Mouse (Mus musculus): ENCODE measurements around the gene Dbh.

Gene Dbh

DNA sequence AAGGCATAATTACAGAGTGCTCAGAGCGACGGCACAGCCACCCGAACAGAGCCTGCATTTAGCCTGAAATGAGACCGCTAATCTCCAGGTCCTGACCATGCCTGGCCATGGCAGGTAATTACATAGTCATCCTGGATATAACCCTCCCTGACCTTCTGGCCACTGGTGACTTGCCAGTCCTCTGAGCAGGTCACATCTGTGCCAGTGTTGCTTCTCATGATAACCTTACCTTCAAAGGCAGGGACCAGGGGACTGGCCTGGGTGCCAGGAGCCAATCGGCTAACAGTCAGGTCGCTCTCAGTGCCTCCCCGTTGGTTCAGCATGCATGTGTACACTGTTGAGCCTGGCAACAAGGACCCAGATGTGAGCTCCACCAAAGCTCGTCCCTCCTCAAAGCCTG is 53.5 kb downstream of the Dbh start:
- no peak for DNase-seq (ENCODE audit: low spot score in 2 of 2)

DNA sequence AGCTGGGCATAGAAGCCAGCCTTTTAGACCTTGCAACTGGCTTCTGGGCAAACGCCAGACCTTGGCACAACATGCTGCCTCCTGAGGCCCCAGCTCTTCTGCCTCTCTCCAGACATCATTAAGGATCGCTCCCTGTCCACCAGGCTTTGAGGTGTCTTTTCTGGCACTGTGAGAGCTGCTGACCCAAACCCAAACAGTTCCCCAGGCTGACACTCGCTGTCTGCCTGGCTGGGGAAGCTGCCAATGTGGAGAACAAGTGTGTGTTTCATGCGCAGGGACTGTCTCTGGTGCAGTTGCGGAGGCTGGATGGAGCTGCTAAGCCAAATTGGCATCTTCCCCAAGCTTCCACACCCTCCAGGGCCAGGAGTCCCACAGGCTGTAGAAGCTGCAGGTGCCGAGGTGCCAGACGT is 58.0 kb downstream of the Dbh start:
- peak; percentile 64 to 75 for DNase-seq (ENCODE audit: low spot score in 2 of 2)

DNA sequence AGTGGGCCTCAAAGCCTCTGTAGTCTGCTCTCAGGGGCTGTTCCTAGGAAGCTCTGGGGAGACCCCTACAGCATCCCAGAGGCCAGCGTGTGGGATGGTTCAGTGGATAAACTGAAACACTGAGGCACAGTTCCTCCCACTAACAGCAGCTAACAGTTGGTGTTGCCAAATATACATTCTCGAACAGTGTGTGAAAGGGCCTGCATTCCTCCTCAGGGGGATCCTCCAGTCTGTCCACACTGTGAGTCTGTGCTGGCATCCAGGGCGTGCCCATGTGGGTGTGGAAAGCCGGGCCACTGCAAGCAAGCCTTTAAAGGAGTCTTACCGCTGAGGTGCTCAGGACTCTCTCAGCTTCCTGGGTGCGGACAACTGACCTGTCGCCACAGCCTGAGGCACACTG is 61.5 kb downstream of the Dbh start:
- peak; percentile 66 to 67 for DNase-seq (ENCODE audit: low spot score in 2 of 2)

DNA sequence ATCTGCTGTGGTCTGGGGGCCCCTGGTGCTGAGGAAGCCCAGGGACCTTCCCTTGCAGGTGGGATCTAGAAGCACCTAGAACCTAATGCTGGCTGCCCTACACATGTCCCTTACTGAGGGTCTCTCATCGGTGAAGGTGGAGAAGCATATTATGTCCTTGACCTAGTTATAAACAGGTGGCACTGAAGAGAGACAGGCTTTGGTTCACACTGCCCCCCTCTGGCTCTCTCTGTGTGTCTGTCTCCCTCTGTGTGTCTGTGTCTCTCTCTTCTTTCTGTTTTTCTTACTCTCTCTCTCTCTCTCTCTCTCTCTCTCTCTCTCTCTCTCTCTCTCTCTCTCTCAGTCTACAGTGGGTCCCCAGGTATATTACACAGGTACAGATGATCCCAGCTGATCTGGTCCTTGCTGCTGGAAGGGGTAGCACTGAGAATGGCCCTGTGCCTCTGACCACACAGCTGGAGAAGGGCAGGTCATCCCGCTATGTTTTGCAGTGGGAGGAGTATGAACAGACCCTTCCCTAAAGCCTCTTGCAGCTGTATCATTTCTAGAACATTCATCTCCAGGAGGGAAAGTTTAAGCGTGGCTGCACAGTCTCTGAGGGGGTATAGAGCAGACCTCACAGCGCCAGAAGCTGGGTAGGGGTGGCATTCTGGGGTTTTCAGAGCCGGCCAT is 63.9 kb downstream of the Dbh start:
- no peak for DNase-seq (ENCODE audit: low spot score in 2 of 2)

- DNase-seq (ENCODE audit: low spot score in 2 of 2) = no peak
Observed at GRCm38 (mm10) chr2:27229481-27230105, 64.6 kb downstream of the Dbh start.

DNA sequence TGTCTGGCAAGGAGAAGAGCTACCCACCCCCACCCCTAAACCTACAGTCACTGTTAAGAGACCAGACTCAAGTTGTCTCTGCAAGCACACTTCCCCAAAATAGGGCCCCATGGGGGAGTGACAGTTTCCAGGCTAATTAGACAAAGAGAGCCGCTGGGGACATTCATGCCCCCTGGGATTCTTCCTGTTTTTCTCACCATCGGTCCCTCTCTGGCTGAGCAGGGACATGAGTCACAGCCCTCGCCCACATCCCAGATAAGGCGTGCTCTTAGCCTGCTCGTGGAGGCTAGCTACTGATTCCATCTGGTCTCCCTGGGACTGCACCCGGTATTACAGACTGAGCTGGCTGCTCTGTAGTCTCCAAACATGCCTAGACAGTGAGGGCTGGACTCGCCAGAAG is 67.3 kb downstream of the Dbh start:
- peak; percentile 78 to 79 for DNase-seq (ENCODE audit: low spot score in 2 of 2)

Measured in right cerebral cortex, adult 2 months (tissue).